Mouse (Mus musculus) heart, embryonic 14.5 days (tissue): ENCODE measurements around the gene Lrp1. TPM values are rescaled to one million over a fixed set of nuclear protein-coding genes. Genes with fewer than 3 reads are reported as not detected.

ENCODE experiments used
- ATAC-seq: fragments of 200-750 bp; cut with Nextera tagmentation; 2 replicates; pipeline ENCODE4 v1.8.0; 2017; ENCODE audit warnings: low read depth, moderate TSS enrichment; ENCODE audit not compliant: insufficient number of reproducible peaks, insufficient read depth, low FRiP score
- H3K27ac ChIP-seq, 2 experiments: fragments of 200-500 bp in 1 of 2; fragments of 300-500 bp in 1 of 2; sonication (generic) in 1 of 2; replicated peaks in 1 of 2; 2 replicates each; pipeline ENCODE4 v1.5.1; 2012 to 2014; ENCODE audit warnings: low read depth in 2 of 2, low read length in 2 of 2, control low read depth in 1 of 2, mild to moderate bottlenecking in 1 of 2, mixed read lengths in 1 of 2; ENCODE audit not compliant: control insufficient read depth in 1 of 2, insufficient read depth in 1 of 2
- H3K27me3 ChIP-seq: fragments of 300-500 bp; sonication (generic); 2 replicates; pipeline ENCODE4 v1.6.1; 2014; ENCODE audit warnings: mild to moderate bottlenecking, low read length, control low read depth; ENCODE audit not compliant: control insufficient read depth, insufficient read depth
- H3K36me3 ChIP-seq: fragments of 300-500 bp; sonication (generic); 2 replicates; pipeline ENCODE4 v1.6.1; 2014; ENCODE audit warnings: mild to moderate bottlenecking, control low read depth, low read length, mixed read lengths; ENCODE audit not compliant: control insufficient read depth, insufficient read depth
- H3K4me1 ChIP-seq, 2 experiments: fragments of 200-500 bp in 1 of 2; fragments of 300-500 bp in 1 of 2; sonication (generic) in 1 of 2; 2 replicates each; pipeline ENCODE4 v1.6.1; 2012 to 2014; ENCODE audit warnings: low read length in 2 of 2, control low read depth in 1 of 2, mixed read lengths in 1 of 2; ENCODE audit not compliant: control insufficient read depth in 2 of 2, insufficient read depth in 2 of 2
- H3K4me2 ChIP-seq: fragments of 300-500 bp; sonication (generic); 2 replicates; pipeline ENCODE4 v1.6.1; 2014; ENCODE audit warnings: mild to moderate bottlenecking, low read length
- H3K4me3 ChIP-seq, 2 experiments: fragments of 200-500 bp in 1 of 2; fragments of 300-500 bp in 1 of 2; sonication (generic) in 1 of 2; 2 replicates each; pipeline ENCODE4 v1.5.1; 2012 to 2014; ENCODE audit warnings: low read length in 2 of 2, mild to moderate bottlenecking in 2 of 2, control low read depth in 1 of 2, low read depth in 1 of 2, moderate library complexity in 1 of 2; ENCODE audit not compliant: control insufficient read depth in 1 of 2, insufficient read depth in 1 of 2
- H3K9ac ChIP-seq: fragments of 300-500 bp; sonication (generic); 2 replicates; pipeline ENCODE4 v1.6.1; 2014; ENCODE audit warnings: mild to moderate bottlenecking, low read length
- H3K9me3 ChIP-seq: fragments of 300-500 bp; sonication (generic); 2 replicates; pipeline ENCODE4 v1.6.1; 2016; ENCODE audit warnings: low read length, control low read depth; ENCODE audit not compliant: control insufficient read depth
- WGBS: fragments of 180-500 bp; shearing (Covaris S2); extraction: QIAGEN DNeasy Blood & Tissue Kit; methylation state at CpG from one replicate; pipeline ENCODE4 v1.1.7; 2014; 5-methylcytosine and 5-hydroxymethylcytosine counted together
- polyA plus RNA-seq: library from polyadenylated mRNA; unstranded; fragments of >200 nt; fragmentation: Nextera tagmentation; extraction: Ambion mirVana; gene quantifications from 2 replicates; pipeline ENCODE4 v1.2.1, GENCODE M21; 2014

Lrp1 gene
- polyA plus RNA-seq, 1 experiment from 2014 or later: 31.2 TPM

- Histone ChIP-seq H3K9me3 (no peaks in the 10 kb centered on the region), H3K9ac (peak overlapping the region; percentile 67; the same call in 1 of the 2 replicates), H3K4me1 (peaks cover 34 to 48% of the 10 kb centered on the region in 2 experiments), H3K4me2 (peak overlapping the region; percentile 96), H3K27ac (no peak overlapping the region), H3K4me3 (peak overlapping the region; percentile 49 to 52; a peak in 3 of 4 replicates), H3K36me3 (peaks cover 3% of the 10 kb centered on the region; the same call in 1 of the 2 replicates), H3K27me3 (peaks cover 87% of the 10 kb centered on the region)
- ATAC-seq: no peak
- WGBS: 11% methylated on average over 11 of the region's 11 CpGs
Observed at GRCm38 (mm10) chr10:127510895-127511617, 109.9 kb downstream of the Lrp1 start.

GRCm38 (mm10) chr10:127509837-127510701 lies 110.9 kb downstream of the Lrp1 start:
- Histone ChIP-seq H3K9ac (no peak overlapping the region), H3K36me3 (peaks cover 6% of the 10 kb centered on the region; the same call in 1 of the 2 replicates), H3K4me2 (peak overlapping the region; percentile 77), H3K9me3 (no peaks in the 10 kb centered on the region), H3K4me3 (no peak overlapping the region), H3K27ac (no peak overlapping the region), H3K27me3 (peaks cover 78% of the 10 kb centered on the region), H3K4me1 (peaks cover 27 to 40% of the 10 kb centered on the region in 2 experiments)
- ATAC-seq: no peak
- WGBS: 14% methylated on average over 17 of the region's 17 CpGs

GRCm38 (mm10) chr10:127509051-127509836 lies 111.7 kb downstream of the Lrp1 start:
- peaks cover 26 to 35% of the 10 kb centered on the region in 2 experiments for H3K4me1 ChIP-seq
- 1% methylated on average over 35 of the region's 35 CpGs for WGBS
- H3K4me3 ChIP-seq: peak overlapping the region; percentile 39 to 46
- no peak overlapping the region for H3K9ac ChIP-seq
- peaks cover 6% of the 10 kb centered on the region; the same call in 1 of the 2 replicates for H3K36me3 ChIP-seq
- H3K9me3 ChIP-seq: no peaks in the 10 kb centered on the region
- peaks cover 69% of the 10 kb centered on the region for H3K27me3 ChIP-seq
- H3K27ac ChIP-seq: no peak overlapping the region
- H3K4me2 ChIP-seq: peak overlapping the region; percentile 77
- peak; percentile 58 for ATAC-seq

GRCm38 (mm10) chr10:127508239-127508638 lies 112.7 kb downstream of the Lrp1 start:
- H3K27ac ChIP-seq: no peak overlapping the region
- 4% methylated on average over 15 of the region's 15 CpGs for WGBS
- peaks cover 18 to 25% of the 10 kb centered on the region in 2 experiments for H3K4me1 ChIP-seq
- ATAC-seq: no peak
- no peaks in the 10 kb centered on the region for H3K9me3 ChIP-seq
- H3K4me3 ChIP-seq: no peak overlapping the region
- peaks cover 10% of the 10 kb centered on the region; the same call in 1 of the 2 replicates for H3K36me3 ChIP-seq
- peak overlapping the region; percentile 77 for H3K4me2 ChIP-seq
- H3K27me3 ChIP-seq: peaks cover 59% of the 10 kb centered on the region
- no peak overlapping the region for H3K9ac ChIP-seq

- no peak within 1 kb of the TSS for H3K9ac ChIP-seq
- WGBS: 63% methylated on average over 13 of the region's 13 CpGs
Observed at GRCm38 (mm10) chr10:127500894-127501893, 119.8 kb downstream of the Lrp1 start, which contains the start of gene Stac3. TSS of gene Stac3 (plus strand) at chr10:127501686.

GRCm38 (mm10) chr10:127500042-127500441 lies 120.9 kb downstream of the Lrp1 start:
- Histone ChIP-seq H3K27me3 (no peaks in the 10 kb centered on the region), H3K4me2 (no peak overlapping the region), H3K4me3 (no peak overlapping the region), H3K36me3 (peaks cover 65% of the 10 kb centered on the region), H3K27ac (no peak overlapping the region), H3K9me3 (no peaks in the 10 kb centered on the region), H3K9ac (no peak overlapping the region), H3K4me1 (no peaks in the 10 kb centered on the region)
- 83% methylated on average over 4 of the region's 4 CpGs for WGBS
- ATAC-seq: no peak

More at GRCm38 (mm10) chr10:127500894-127501893, 119.8 kb downstream of the Lrp1 start, which contains the start of gene Stac3:
- ATAC-seq: no peak
- Histone ChIP-seq H3K4me1 (no peaks in the 10 kb centered on the region), H3K4me2 (no peak within 1 kb of the TSS), H3K9me3 (no peaks in the 10 kb centered on the region), H3K27ac (no peak within 1 kb of the TSS), H3K27me3 (no peaks in the 10 kb centered on the region), H3K36me3 (peaks cover 58% of the 10 kb centered on the region), H3K4me3 (no peak within 1 kb of the TSS)
